Mouse (Mus musculus): ENCODE results near the gene Slamf9. TPM values are rescaled to one million over a fixed set of nuclear protein-coding genes. Genes with fewer than 3 reads are reported as not detected.

The Slamf9 gene
- polyA plus RNA-seq, 1 experiment from 2014 or later = 1.0 TPM

DNA sequence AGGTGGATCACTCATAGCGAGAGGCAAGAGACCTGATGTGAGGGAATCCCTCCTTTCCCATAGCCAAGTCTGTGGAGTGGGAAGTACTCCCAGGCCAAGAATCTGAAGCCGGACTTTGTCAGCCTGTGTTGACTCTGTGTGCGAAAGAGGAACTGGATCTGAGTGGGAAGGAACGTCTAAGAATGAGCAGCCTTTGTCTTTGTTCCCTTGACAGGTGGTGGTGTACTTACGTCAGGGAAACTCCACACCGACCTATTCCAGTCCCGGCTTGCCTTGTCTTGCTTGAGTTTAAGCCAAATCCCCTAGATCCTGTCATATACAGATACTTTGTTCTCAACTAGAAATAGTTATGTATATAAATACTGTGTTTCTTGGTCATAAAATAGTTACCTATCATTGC is 47.4 kb downstream of the Slamf9 start:
- H3K4me1 ChIP-seq = peaks cover 33% of the 10 kb centered on the region
- ATAC-seq (ENCODE audit: insufficient read depth, low FRiP score, low read depth) = no peak
- no peak overlapping the region for H3K4me3 ChIP-seq (replicated peaks)
- H3K4me2 ChIP-seq = no peak overlapping the region
- H3K9ac ChIP-seq = no peak overlapping the region
- peak overlapping the region; percentile 71 for H3K27ac ChIP-seq
- 60% methylated on average over 7 of the region's 7 CpGs for WGBS
- H3K27me3 ChIP-seq (replicated peaks) = no peaks in the 10 kb centered on the region
- H3K9me3 ChIP-seq = no peaks in the 10 kb centered on the region
- no peaks in the 10 kb centered on the region for H3K36me3 ChIP-seq

DNA sequence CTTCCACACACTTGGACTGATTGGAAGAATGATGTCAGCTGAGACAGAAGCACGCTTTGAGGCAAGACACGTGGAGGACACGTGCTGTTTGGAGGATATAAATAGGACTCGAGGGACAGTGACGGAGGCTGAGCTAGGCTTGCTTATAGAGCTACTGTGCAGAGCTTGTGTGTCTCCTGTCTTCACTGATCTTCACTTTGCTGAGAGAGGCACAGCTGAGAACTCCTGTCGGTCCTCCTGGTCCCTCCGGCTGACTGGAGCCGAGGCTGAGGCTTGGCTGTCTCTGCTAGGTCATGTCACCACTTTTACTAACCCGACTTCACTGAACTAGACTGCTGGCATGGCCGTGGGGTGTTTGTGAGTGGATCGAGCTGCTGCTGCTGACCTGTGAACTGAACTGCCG is 48.5 kb downstream of the Slamf9 start:
- H3K36me3 ChIP-seq = no peaks in the 10 kb centered on the region
- no peaks in the 10 kb centered on the region for H3K27me3 ChIP-seq (replicated peaks)
- no peak overlapping the region for H3K4me3 ChIP-seq (replicated peaks)
- ATAC-seq (ENCODE audit: insufficient read depth, low FRiP score, low read depth) = no peak
- H3K9me3 ChIP-seq = no peaks in the 10 kb centered on the region
- 52% methylated on average over 12 of the region's 12 CpGs for WGBS
- no peak overlapping the region for H3K27ac ChIP-seq
- H3K4me2 ChIP-seq = no peak overlapping the region
- H3K9ac ChIP-seq = no peak overlapping the region
- H3K4me1 ChIP-seq = peaks cover 33% of the 10 kb centered on the region

DNA sequence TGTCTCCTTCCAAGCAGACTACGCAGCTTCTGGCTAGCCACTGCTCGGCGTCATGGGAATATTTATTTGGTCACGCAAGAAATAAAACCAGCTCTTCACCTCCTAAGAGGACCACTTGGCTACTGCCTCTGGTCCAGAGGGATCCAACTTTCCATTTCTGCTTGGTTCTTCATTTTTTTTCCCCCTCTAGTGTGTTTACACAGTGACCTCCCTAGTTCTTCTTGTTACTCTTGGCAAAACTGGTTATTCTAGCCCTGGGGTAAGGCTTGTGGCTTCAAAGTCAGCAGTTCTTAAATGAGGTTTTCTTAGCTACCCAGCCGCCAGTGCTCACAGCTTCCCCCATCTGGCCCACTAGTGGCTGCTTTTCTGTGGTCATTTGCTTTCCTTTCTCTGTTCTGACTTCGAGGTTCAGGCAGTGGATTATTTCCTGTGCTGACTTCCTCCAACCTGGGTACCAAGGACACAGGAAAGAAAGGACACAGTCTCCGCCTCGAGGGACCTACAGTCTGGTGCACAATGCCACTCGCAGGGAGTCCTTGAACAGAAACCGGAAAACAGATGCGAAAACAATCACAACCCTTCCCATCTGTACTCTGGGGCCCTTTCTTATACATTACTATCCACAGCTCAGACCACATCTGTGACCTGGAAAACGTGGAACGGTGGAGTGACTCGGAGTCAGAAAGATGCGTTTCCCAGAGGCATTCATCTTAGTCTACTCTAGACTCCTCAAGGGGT is 50.0 kb downstream of the Slamf9 start:
- no peaks in the 10 kb centered on the region for H3K36me3 ChIP-seq
- no peaks in the 10 kb centered on the region for H3K9me3 ChIP-seq
- no peak overlapping the region for H3K9ac ChIP-seq
- H3K4me3 ChIP-seq (replicated peaks) = no peak overlapping the region
- peak overlapping the region; percentile 80 for H3K27ac ChIP-seq
- H3K4me1 ChIP-seq = peaks cover 27% of the 10 kb centered on the region
- WGBS = 35% methylated on average over 15 of the region's 15 CpGs
- ATAC-seq (ENCODE audit: insufficient read depth, low FRiP score, low read depth) = 0 out of 2 replicates have a peak, but pooled peaks have one; percentile 38
- no peaks in the 10 kb centered on the region for H3K27me3 ChIP-seq (replicated peaks)
- H3K4me2 ChIP-seq = peak overlapping the region; percentile 44

DNA sequence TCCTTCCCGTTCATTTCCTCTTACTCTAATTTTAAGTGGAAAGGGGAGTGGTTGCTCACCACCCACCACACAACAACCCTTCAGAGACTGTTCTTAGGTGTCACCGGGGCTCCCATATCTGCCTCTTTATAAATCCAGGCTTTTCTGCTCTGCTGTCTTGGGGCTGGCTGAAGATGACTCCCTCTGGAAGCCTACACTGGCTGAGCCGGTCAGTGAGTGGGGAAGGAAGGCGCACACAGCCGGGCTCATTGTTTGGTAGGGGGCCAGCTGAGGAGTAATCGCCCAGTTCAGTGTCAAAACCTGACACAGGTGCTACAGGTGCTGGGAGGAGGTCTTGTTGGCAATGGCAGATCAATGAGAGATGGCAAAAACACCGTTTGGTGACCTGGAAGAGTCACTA is 50.8 kb downstream of the Slamf9 start:
- H3K4me1 ChIP-seq = peaks cover 28% of the 10 kb centered on the region
- H3K27ac ChIP-seq = 0 out of 2 replicates have a peak overlapping the region, but pooled peaks have one; percentile 45
- no peaks in the 10 kb centered on the region for H3K9me3 ChIP-seq
- 0 out of 2 replicates have a peak overlapping the region, but pooled peaks have one; percentile 1 for H3K4me2 ChIP-seq
- no peak overlapping the region for H3K4me3 ChIP-seq (replicated peaks)
- H3K36me3 ChIP-seq = no peaks in the 10 kb centered on the region
- H3K9ac ChIP-seq = no peak overlapping the region
- H3K27me3 ChIP-seq (replicated peaks) = no peaks in the 10 kb centered on the region
- WGBS = 56% methylated on average over 7 of the region's 7 CpGs
- ATAC-seq (ENCODE audit: insufficient read depth, low FRiP score, low read depth) = no peak

DNA sequence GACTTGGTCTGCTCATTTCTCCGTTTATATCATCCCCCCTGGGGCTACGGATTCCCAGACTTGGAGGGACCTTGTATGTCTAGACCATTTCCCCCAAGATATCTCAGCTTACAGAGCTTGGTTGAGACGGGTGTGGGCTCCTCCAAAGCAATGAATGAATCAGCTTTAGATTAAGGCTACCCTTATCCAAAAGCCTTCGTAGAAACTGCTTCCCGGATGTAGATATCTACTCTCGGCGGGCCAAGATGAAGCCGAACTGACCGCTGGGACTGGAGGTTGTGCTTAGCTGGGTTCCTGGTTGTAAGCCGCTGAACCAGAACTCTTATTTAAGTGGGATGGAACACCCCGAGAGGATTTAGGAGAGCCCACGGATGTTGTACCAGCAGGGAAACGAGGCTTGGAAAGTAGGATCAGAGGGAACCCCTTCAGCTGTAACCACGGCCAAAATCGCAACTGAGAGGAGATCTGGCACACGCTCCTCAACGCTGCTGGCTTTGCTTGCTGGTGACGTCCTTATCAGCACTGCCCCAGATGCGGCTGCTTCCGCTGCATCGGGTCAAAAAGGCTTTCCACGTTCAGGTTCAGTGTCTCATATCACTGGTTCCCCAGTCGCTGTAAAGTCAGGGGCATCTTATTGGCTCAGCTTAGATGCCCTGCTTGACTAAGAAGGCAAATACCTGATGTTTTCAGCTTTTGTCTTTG is 51.4 kb downstream of the Slamf9 start:
- Histone ChIP-seq H3K9ac (no peak overlapping the region), H3K27ac (0 out of 2 replicates have a peak overlapping the region, but pooled peaks have one; percentile 45), H3K36me3 (no peaks in the 10 kb centered on the region), H3K9me3 (no peaks in the 10 kb centered on the region), H3K27me3 (replicated peaks) (no peaks in the 10 kb centered on the region), H3K4me1 (peaks cover 24% of the 10 kb centered on the region), H3K4me3 (replicated peaks) (no peak overlapping the region), H3K4me2 (0 out of 2 replicates have a peak overlapping the region, but pooled peaks have one; percentile 1)
- ATAC-seq (ENCODE audit: insufficient read depth, low FRiP score, low read depth) = no peak
- WGBS = 53% methylated on average over 23 of the region's 23 CpGs

DNA sequence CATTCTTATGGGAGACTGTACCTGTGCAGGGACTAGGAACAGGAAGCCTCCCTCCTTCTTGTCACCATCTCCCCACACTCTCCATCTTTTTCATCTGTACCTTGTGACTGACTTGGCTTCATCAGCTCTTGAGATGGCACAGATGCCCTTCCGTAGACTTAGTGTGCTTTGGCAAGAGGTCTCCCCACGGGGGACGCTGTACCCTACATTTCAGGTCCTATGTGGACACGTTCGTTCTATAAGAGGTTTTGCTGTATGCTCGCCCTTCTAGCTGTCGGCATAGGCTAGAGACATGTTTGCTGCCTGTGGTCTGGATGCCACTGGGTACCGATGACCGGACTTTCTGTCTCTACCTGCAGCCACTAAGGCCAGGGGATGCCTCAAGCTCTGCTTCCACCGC is 52.3 kb downstream of the Slamf9 start:
- no peaks in the 10 kb centered on the region for H3K27me3 ChIP-seq (replicated peaks)
- no peak for ATAC-seq (ENCODE audit: insufficient read depth, low FRiP score, low read depth)
- H3K4me2 ChIP-seq = no peak overlapping the region
- H3K4me1 ChIP-seq = peaks cover 19% of the 10 kb centered on the region
- H3K9me3 ChIP-seq = no peaks in the 10 kb centered on the region
- H3K27ac ChIP-seq = no peak overlapping the region
- no peak overlapping the region for H3K4me3 ChIP-seq (replicated peaks)
- WGBS = 90% methylated on average over 10 of the region's 10 CpGs
- H3K9ac ChIP-seq = no peak overlapping the region
- H3K36me3 ChIP-seq = no peaks in the 10 kb centered on the region

Other genes starting within 250 kb of the Slamf9 start
- not detected in 2 replicates for gene Atp1a4, start 216.9 kb upstream of the Slamf9 start, polyA plus RNA-seq (2015; fragmentation: Nextera tagmentation; extraction: Ambion mirVana)
- gene Igsf8, start 213.7 kb upstream of the Slamf9 start, polyA plus RNA-seq (2015; fragmentation: Nextera tagmentation; extraction: Ambion mirVana) = 44.8 and 45.0 TPM in 2 replicates
- 4.2 and 4.3 TPM in 2 replicates for gene Atp1a2, start 177.3 kb upstream of the Slamf9 start, polyA plus RNA-seq (2015; fragmentation: Nextera tagmentation; extraction: Ambion mirVana)
- gene Kcnj9, start 146.0 kb upstream of the Slamf9 start, polyA plus RNA-seq (2015; fragmentation: Nextera tagmentation; extraction: Ambion mirVana) = 0.05 and 0.09 TPM in 2 replicates
- gene Kcnj10, start 134.1 kb upstream of the Slamf9 start, polyA plus RNA-seq (2015; fragmentation: Nextera tagmentation; extraction: Ambion mirVana) = 0.10 and 0.17 TPM in 2 replicates
- gene Pigm, start 98.8 kb upstream of the Slamf9 start, polyA plus RNA-seq (2015; fragmentation: Nextera tagmentation; extraction: Ambion mirVana) = 6.1 and 6.7 TPM in 2 replicates
- 49.0 and 50.1 TPM in 2 replicates for gene Igsf9, start 6.4 kb downstream of the Slamf9 start, polyA plus RNA-seq (2015; fragmentation: Nextera tagmentation; extraction: Ambion mirVana)
- 341 and 366 TPM in 2 replicates for gene Tagln2, start 24.7 kb downstream of the Slamf9 start, polyA plus RNA-seq (2015; fragmentation: Nextera tagmentation; extraction: Ambion mirVana)
- gene Cfap45, start 45.4 kb downstream of the Slamf9 start, polyA plus RNA-seq (2015; fragmentation: Nextera tagmentation; extraction: Ambion mirVana) = 2.4 TPM in 2 replicates
- 0.46 and 1.8 TPM in 2 replicates for gene Vsig8, start 80.6 kb downstream of the Slamf9 start, polyA plus RNA-seq (2015; fragmentation: Nextera tagmentation; extraction: Ambion mirVana)
- 0.31 and 0.44 TPM in 2 replicates for gene Slamf8, start 115.2 kb downstream of the Slamf9 start, polyA plus RNA-seq (2015; fragmentation: Nextera tagmentation; extraction: Ambion mirVana)
- gene Fcrl6, start 127.2 kb downstream of the Slamf9 start, polyA plus RNA-seq (2015; fragmentation: Nextera tagmentation; extraction: Ambion mirVana) = not detected in 2 replicates
- 12.9 and 13.1 TPM in 2 replicates for gene Dusp23, start 157.6 kb downstream of the Slamf9 start, polyA plus RNA-seq (2015; fragmentation: Nextera tagmentation; extraction: Ambion mirVana)
- gene Crp, start 222.7 kb downstream of the Slamf9 start, polyA plus RNA-seq (2015; fragmentation: Nextera tagmentation; extraction: Ambion mirVana) = 2.2 and 5.4 TPM in 2 replicates